Mouse (Mus musculus) lung, adult 2 months (tissue): ENCODE measurements around the gene Cers3. TPM values are rescaled to one million over a fixed set of nuclear protein-coding genes. Genes with fewer than 3 reads are reported as not detected.

ENCODE experiments used
- DNase-seq: peaks from one replicate; pipeline ENCODE4 v3.0.0; 2022
- H3K4me1 ChIP-seq: fragments of 200-500 bp; 2 replicates; pipeline ENCODE4 v1.6.1; 2011; ENCODE audit warnings: low read length; ENCODE audit not compliant: control insufficient read depth, insufficient read depth
- H3K4me3 ChIP-seq: fragments of 200-500 bp; replicated peaks from 2 replicates; pipeline ENCODE3; 2011; ENCODE audit warnings: low read depth, mild to moderate bottlenecking, control low read depth, low read length; ENCODE audit errors: extremely low read depth
- CTCF ChIP-seq: fragments of 200-500 bp; IDR thresholded peaks from 2 replicates; pipeline ENCODE4 v1.5.1; 2011; ENCODE audit warnings: mild to moderate bottlenecking, low read length, control low read depth; ENCODE audit not compliant: insufficient read depth
- POLR2A ChIP-seq: fragments of 200-500 bp; IDR thresholded peaks from 2 replicates; pipeline ENCODE4 v1.6.1; 2011; ENCODE audit warnings: low read depth, mild to moderate bottlenecking, control low read depth, low read length, borderline replicate concordance; ENCODE audit errors: extremely low read depth
- WGBS: fragments of 180-500 bp; shearing (Covaris S2); methylation state at CpG from one replicate; pipeline ENCODE4 v1.1.7; 2018; 5-methylcytosine and 5-hydroxymethylcytosine counted together
- polyA plus RNA-seq: library from polyadenylated mRNA; depleted of rRNA; stranded (reverse); fragments of >200 nt; gene quantifications from 2 replicates; pipeline ENCODE4 v1.2.3, GENCODE M21; 2012; rRNA removed

Cers3 gene
- polyA plus RNA-seq, 1 experiment: 9.0 TPM

GRCm38 (mm10) chr7:66871940-66872511 is 128.7 kb downstream of the Cers3 start:
- no peaks in the 10 kb centered on the region for H3K4me1 ChIP-seq
- no peak for TF ChIP-seq CTCF
- TF ChIP-seq POLR2A: no peak
- WGBS: 70% methylated on average over 14 of the region's 14 CpGs
- no peak overlapping the region for H3K4me3 ChIP-seq
- DNase-seq: no peak

- H3K4me3 ChIP-seq: no peak overlapping the region
- TF ChIP-seq POLR2A (no peak), CTCF (no peak)
- no peak for DNase-seq
- H3K4me1 ChIP-seq: no peaks in the 10 kb centered on the region
- WGBS: 87% methylated on average over 2 of the region's 2 CpGs
Observed at GRCm38 (mm10) chr7:66873235-66873634, 129.9 kb downstream of the Cers3 start.

Other genes starting within 250 kb of the Cers3 start
- 3.0 and 4.1 TPM in 2 replicates for gene Asb7, start 53.9 kb upstream of the Cers3 start, polyA plus RNA-seq
- 5.5 and 7.3 TPM in 2 replicates for gene Lins1, start 53.6 kb upstream of the Cers3 start, polyA plus RNA-seq
- 7.2 and 7.5 TPM in 2 replicates for gene Adamts17, start 96.2 kb downstream of the Cers3 start, polyA plus RNA-seq